Mouse (Mus musculus) CH12.LX (cell line): ENCODE measurements around the gene Socs2. TPM values are rescaled to one million over a fixed set of nuclear protein-coding genes. Genes with fewer than 3 reads are reported as not detected.

ENCODE experiments used
- DNase-seq: peaks from one replicate; pipeline ENCODE4 v3.0.0-alpha.2; 2013; ENCODE audit errors: extremely low read depth
- H3K27ac ChIP-seq: 2 replicates; pipeline ENCODE4 v1.5.1; 2012; ENCODE audit warnings: low read depth, mild to moderate bottlenecking, control low read depth, moderate library complexity; ENCODE audit not compliant: insufficient read depth
- H3K27me3 ChIP-seq: replicated peaks from 2 replicates; pipeline ENCODE3; 2012; ENCODE audit warnings: inconsistent platforms
- H3K36me3 ChIP-seq, 2 experiments: replicated peaks in 1 of 2; 2 replicates each; pipeline versions ENCODE3 to v1.6.1; 2012; ENCODE audit warnings: inconsistent platforms in 1 of 2, low read length in 1 of 2, mild to moderate bottlenecking in 1 of 2, mixed read lengths in 1 of 2, moderate library complexity in 1 of 2; ENCODE audit not compliant: control insufficient read depth in 1 of 2, insufficient read depth in 1 of 2
- H3K4me1 ChIP-seq, 2 experiments: 2 replicates each; pipeline ENCODE4 v1.6.1; 2012; ENCODE audit warnings: inconsistent platforms in 1 of 2, moderate library complexity in 1 of 2; ENCODE audit not compliant: insufficient read depth in 2 of 2, control insufficient read depth in 1 of 2
- H3K4me2 ChIP-seq: 2 replicates; pipeline ENCODE4 v1.6.1; 2012; ENCODE audit warnings: low read depth, mild to moderate bottlenecking, control low read depth; ENCODE audit not compliant: poor library complexity, insufficient read depth, severe bottlenecking
- H3K4me3 ChIP-seq, 3 experiments: fragments of 150-350 bp in 1 of 3; sonication (generic) in 1 of 3; replicated peaks in 1 of 3; 2 replicates each; pipeline versions ENCODE3 to v1.5.1; 2011 to 2012; ENCODE audit warnings: low read depth in 2 of 3, low read length in 2 of 3, mild to moderate bottlenecking in 2 of 3, moderate library complexity in 2 of 3, control low read depth in 1 of 3, improper control_type of control experiment in 1 of 3, inconsistent platforms in 1 of 3, mixed read lengths in 1 of 3; ENCODE audit not compliant: poor library complexity in 1 of 3
- H3K79me2 ChIP-seq: replicated peaks from 2 replicates; pipeline ENCODE4 v1.6.1; 2012; ENCODE audit warnings: mild to moderate bottlenecking, moderate library complexity; ENCODE audit not compliant: control insufficient read depth, poor library complexity, insufficient read depth, severe bottlenecking; ENCODE audit errors: extremely low read depth
- H3K9ac ChIP-seq: 2 replicates; pipeline ENCODE4 v1.6.1; 2012; ENCODE audit warnings: low read depth, mild to moderate bottlenecking, control low read depth, moderate library complexity; ENCODE audit not compliant: insufficient read depth
- H3K9me3 ChIP-seq: replicated peaks from 2 replicates; pipeline ENCODE3; 2012; ENCODE audit warnings: low read length, inconsistent platforms, mixed read lengths
- BHLHE40 ChIP-seq: IDR thresholded peaks from 2 replicates; pipeline ENCODE4 v1.6.1; 2011; ENCODE audit warnings: mild to moderate bottlenecking, low read depth, low read length, improper control_type of control experiment
- CHD2 ChIP-seq: IDR thresholded peaks from 2 replicates; pipeline ENCODE4 v1.6.1; 2011; ENCODE audit warnings: low read length, improper control_type of control experiment
- ELF1 ChIP-seq: IDR thresholded peaks from 2 replicates; pipeline ENCODE4 v1.6.1; 2014; ENCODE audit warnings: low read depth, mild to moderate bottlenecking, inconsistent platforms, low read length, improper control_type of control experiment
- EP300 ChIP-seq: IDR thresholded peaks from 2 replicates; pipeline ENCODE4 v1.6.1; 2011; ENCODE audit warnings: low read length, improper control_type of control experiment
- ETS1 ChIP-seq: conservative IDR thresholded peaks from 2 replicates; pipeline ENCODE4 v1.6.1; 2012; ENCODE audit warnings: low read depth, mild to moderate bottlenecking, inconsistent platforms, low read length, improper control_type of control experiment, moderate library complexity
- HCFC1 ChIP-seq: IDR thresholded peaks from 2 replicates; pipeline ENCODE4 v1.6.1; 2012; ENCODE audit warnings: low read depth, mild to moderate bottlenecking, inconsistent platforms, low read length, improper control_type of control experiment
- IRF4 ChIP-seq: IDR thresholded peaks from 2 replicates; pipeline ENCODE4 v1.6.1; 2014; ENCODE audit warnings: low read depth, mild to moderate bottlenecking, inconsistent platforms, low read length, improper control_type of control experiment
- JUN ChIP-seq: IDR thresholded peaks from 2 replicates; pipeline ENCODE4 v1.6.1; 2011; ENCODE audit warnings: low read depth, mild to moderate bottlenecking, low read length, improper control_type of control experiment, moderate library complexity; ENCODE audit not compliant: insufficient read depth
- JUND ChIP-seq: conservative IDR thresholded peaks from 2 replicates; pipeline ENCODE4 v1.6.1; 2011; ENCODE audit warnings: low read depth, low read length, improper control_type of control experiment
- KAT2A ChIP-seq: IDR thresholded peaks from 2 replicates; pipeline ENCODE4 v1.6.1; 2012; ENCODE audit warnings: low read length, improper control_type of control experiment, inconsistent platforms; ENCODE audit not compliant: insufficient replicate concordance
- MAFK ChIP-seq: IDR thresholded peaks from 2 replicates; pipeline ENCODE4 v1.6.1; 2011; ENCODE audit warnings: low read length, improper control_type of control experiment; ENCODE audit not compliant: insufficient replicate concordance
- MAX ChIP-seq: IDR thresholded peaks from 2 replicates; pipeline ENCODE4 v1.6.1; 2011; ENCODE audit warnings: low read length, improper control_type of control experiment
- MEF2A ChIP-seq: IDR thresholded peaks from 2 replicates; pipeline ENCODE4 v1.6.1; 2014; ENCODE audit warnings: low read depth, mild to moderate bottlenecking, inconsistent platforms, low read length, improper control_type of control experiment, borderline replicate concordance
- MYC ChIP-seq: IDR thresholded peaks from 2 replicates; pipeline ENCODE4 v1.6.1; 2011; ENCODE audit warnings: low read depth, mild to moderate bottlenecking, improper control_type of control experiment, low read length
- NELFE ChIP-seq: IDR thresholded peaks from 2 replicates; pipeline ENCODE4 v1.6.1; 2011; ENCODE audit warnings: low read depth, low read length, improper control_type of control experiment
- NRF1 ChIP-seq: IDR thresholded peaks from 2 replicates; pipeline ENCODE4 v1.6.1; 2014; ENCODE audit warnings: low read depth, mild to moderate bottlenecking, inconsistent platforms, low read length, improper control_type of control experiment, moderate library complexity
- POLR2A ChIP-seq: IDR thresholded peaks from 2 replicates; pipeline ENCODE4 v1.6.1; 2011; ENCODE audit warnings: low read depth, mild to moderate bottlenecking, improper control_type of control experiment, low read length
- POLR2AphosphoS2 ChIP-seq: IDR thresholded peaks from 2 replicates; pipeline ENCODE4 v1.6.1; 2011; ENCODE audit warnings: low read depth, low read length, improper control_type of control experiment
- RAD21 ChIP-seq: IDR thresholded peaks from 2 replicates; pipeline ENCODE4 v1.6.1; 2011; ENCODE audit warnings: low read depth, mild to moderate bottlenecking, low read length, improper control_type of control experiment, moderate library complexity
- RCOR1 ChIP-seq: conservative IDR thresholded peaks from 2 replicates; pipeline ENCODE4 v1.6.1; 2012; ENCODE audit warnings: low read depth, mild to moderate bottlenecking, inconsistent platforms, low read length, improper control_type of control experiment
- TBP ChIP-seq: conservative IDR thresholded peaks from 2 replicates; pipeline ENCODE4 v1.6.1; 2011; ENCODE audit warnings: low read depth, low read length, improper control_type of control experiment
- TCF12 ChIP-seq: IDR thresholded peaks from 2 replicates; pipeline ENCODE4 v1.6.1; 2014; ENCODE audit warnings: low read depth, mild to moderate bottlenecking, inconsistent platforms, low read length, improper control_type of control experiment
- UBTF ChIP-seq: IDR thresholded peaks from 2 replicates; pipeline ENCODE4 v1.6.1; 2012; ENCODE audit warnings: low read depth, mild to moderate bottlenecking, inconsistent platforms, low read length, improper control_type of control experiment, moderate library complexity
- ZMIZ1 ChIP-seq: IDR thresholded peaks from 2 replicates; pipeline ENCODE4 v1.6.1; 2012; ENCODE audit warnings: low read depth, mild to moderate bottlenecking, inconsistent platforms, low read length, improper control_type of control experiment
- ZNF384 ChIP-seq: IDR thresholded peaks from 2 replicates; pipeline ENCODE4 v1.6.1; 2012; ENCODE audit warnings: low read depth, low read length, improper control_type of control experiment, inconsistent platforms
- dilution Hi-C: fragments of 300-500 bp; cut with MboI; formaldehyde crosslinking; loops from 2 replicates; pipeline ENCODE4 v1.14.3; 2020; ENCODE audit warnings: low sequenced_read_pairs; ENCODE audit not compliant: extremely low pct_unique_long_range_greater_than_20kb, extremely low pct_ligation_motif_present
- in situ Hi-C: fragments of 300-500 bp; cut with MboI; formaldehyde crosslinking; loops from 3 replicates; pipeline ENCODE4 v1.14.3; 2019; ENCODE audit warnings: low sequenced_read_pairs, low pct_ligation_motif_present, low pct_unique_long_range_greater_than_20kb, mixed read lengths
- polyA plus RNA-seq: library from polyadenylated mRNA; unstranded; fragments of >175 nt; gene quantifications from 2 replicates; pipeline ENCODE4 v1.2.1, GENCODE M21; 2012; ENCODE audit warnings: low read depth; ENCODE audit not compliant: insufficient read length
- total RNA-seq, 2 experiments: library from RNA; depleted of rRNA; stranded (reverse); fragments of 300-350 nt in 1 of 2; fragments of >200 nt in 1 of 2; gene quantifications; 2 replicates each; pipeline ENCODE4 v1.2.3; 2012 to 2014

Socs2 gene
- total and polyA plus RNA-seq, 3 experiments, result 7.8 to 16.3 (median 15.7) TPM

DNA sequence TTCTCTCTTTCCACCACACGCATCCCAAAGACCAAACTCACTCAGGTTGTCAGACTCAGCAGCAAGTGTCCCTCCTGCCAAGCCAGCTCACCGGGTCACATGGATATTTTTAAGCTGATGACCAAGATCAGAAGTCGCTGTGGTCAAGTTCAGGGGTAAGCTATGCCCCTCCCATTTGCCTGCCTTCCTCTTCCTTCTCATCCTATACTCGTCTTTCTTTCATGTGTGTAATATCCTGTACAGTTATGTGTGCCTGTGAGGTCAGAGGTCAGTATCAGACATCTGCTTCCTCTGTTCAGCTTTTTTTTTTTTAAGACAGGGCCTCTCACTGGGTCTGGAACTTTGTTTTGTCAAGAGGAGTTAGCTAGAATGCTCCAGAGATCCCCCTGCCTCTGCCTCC is 25.4 kb upstream of the Socs2 start:
- H3K36me3 ChIP-seq, result no peaks in the 10 kb centered on the region
- in situ Hi-C loops (no loop called here), dilution Hi-C loops (no loop called here)
- H3K79me2 ChIP-seq, result no peaks in the 10 kb centered on the region
- H3K9me3 ChIP-seq, result no peaks in the 10 kb centered on the region
- no peak overlapping the region for H3K27ac ChIP-seq
- H3K4me1 ChIP-seq, result peaks cover 8 to 29% of the 10 kb centered on the region in 2 experiments
- peak; percentile 94 for DNase-seq
- no peak overlapping the region for H3K4me3 ChIP-seq
- no peak overlapping the region for H3K4me2 ChIP-seq
- TF ChIP-seq MAX (peak; percentile 69), ETS1 (peak; percentile 71), ZNF384 (peak; percentile 94), NELFE (no peak), MYC (peak; percentile 52; the same call in 1 of the 2 replicates), MAFK (peak; percentile 47; the same call in 1 of the 2 replicates), EP300 (peak; percentile 80), TBP (0 out of 2 replicates have a peak, but pooled peaks have one; percentile 58), NRF1 (no peak), ELF1 (peak; percentile 64), KAT2A (0 out of 2 replicates have a peak, but pooled peaks have one; percentile 47), UBTF (no peak), JUND (peak; percentile 92), RCOR1 (peak; percentile 69; the same call in 1 of the 2 replicates), TCF12 (peak; percentile 46; the same call in 1 of the 2 replicates), CHD2 (peak; percentile 83), ZMIZ1 (no peak), HCFC1 (peak; percentile 69), POLR2AphosphoS2 (no peak), POLR2A (peak; percentile 28; the same call in 1 of the 2 replicates), JUN (peak; percentile 84), BHLHE40 (peak; percentile 68; the same call in 1 of the 2 replicates), IRF4 (peak; percentile 97), MEF2A (peak; percentile 96), RAD21 (no peak; the same call in 1 of the 2 replicates)
- TF ChIP-seq, all 38 proteins: peak for 19
- H3K27me3 ChIP-seq, result no peaks in the 10 kb centered on the region
- H3K9ac ChIP-seq, result no peak overlapping the region
